Mouse (Mus musculus) right cerebral cortex, postnatal 4 days (tissue): ENCODE measurements at regions not wholly inside any gene's neighbourhood (a gene's known extent, or its start where the extent isn't known, plus 50 kb on each side); places are given as distances from the start of the nearest gene placed in this dataset.

Experiments used
- DNase-seq: peaks from one replicate; pipeline ENCODE4 v3.0.0-alpha.2; 2022

- DNase-seq = peak; percentile 5
These were observed 1254.1 kb downstream of the Fscb start for GRCm38 (mm10) chr12:63220391-63220790.
